Comparison of ENCODE assay signal across 22 mouse cellular contexts in the genomic region with DNA sequence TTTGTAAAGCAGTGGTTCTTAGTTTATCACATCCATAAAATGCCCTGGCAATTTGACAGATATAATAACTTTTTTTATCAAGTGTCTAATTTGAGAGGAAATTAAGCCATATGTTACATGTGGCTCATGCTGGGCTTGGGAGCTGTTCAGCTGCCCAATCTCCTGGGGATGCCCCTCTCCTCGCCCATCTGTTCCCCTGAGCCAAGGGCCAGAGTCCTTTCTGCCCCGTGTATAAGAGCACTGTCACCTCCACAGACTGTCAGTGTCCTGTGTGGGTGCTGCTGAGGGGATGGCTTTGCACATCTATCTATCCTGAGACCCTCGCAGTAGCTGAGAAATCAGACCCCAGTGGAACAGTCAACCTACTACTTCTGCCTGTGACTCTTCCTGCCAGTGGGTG.
DNase-seq lines count a peak whose midpoint lies in the region; ATAC-seq lines count a peak whose summit lies in the region.
"Had no signal": no experiment of that assay in that cellular context is flagged by ENCODE, and none has a peak within 500 bp of the region (broad histone marks: within the 10 kb centered on the region; RNA-seq: fewer than 3 reads in every experiment).

No protein-coding gene starts in this region.

- H3K36me3 ChIP-seq in midbrain, embryonic 11.5 days (ENCODE audit: control insufficient read depth, insufficient read depth, low read length), result no peaks in the 10 kb centered on the region
- H3K36me3 ChIP-seq in midbrain, embryonic 10.5 days, result no peaks in the 10 kb centered on the region
- H3K36me3 ChIP-seq: forebrain, embryonic 15.5 days; heart, embryonic 12.5 days; hindbrain, embryonic 12.5 days; limb, embryonic 13.5 days; lung, embryonic 15.5 days had no signal

- H3K4me3 ChIP-seq in midbrain, embryonic 11.5 days (ENCODE audit: low read depth, low read length), result no peak overlapping the region
- no peak overlapping the region for H3K4me3 ChIP-seq in midbrain, embryonic 10.5 days
- H3K4me3 ChIP-seq: forebrain, embryonic 15.5 days; heart, embryonic 12.5 days; hindbrain, embryonic 12.5 days; limb, embryonic 13.5 days; lung, embryonic 15.5 days; myocyte had no signal

- 81% methylated on average over 3 of the region's 3 CpGs for WGBS in midbrain, embryonic 11.5 days
- 71% methylated on average over 3 of the region's 3 CpGs for WGBS in midbrain, embryonic 10.5 days

- H3K4me2 ChIP-seq in midbrain, embryonic 11.5 days, result no peak overlapping the region
- H3K4me2 ChIP-seq: forebrain, embryonic 15.5 days; heart, embryonic 12.5 days; hindbrain, embryonic 12.5 days; limb, embryonic 13.5 days; lung, embryonic 15.5 days had no signal

- peak; percentile 26 for DNase-seq in midbrain, embryonic 11.5 days (ENCODE audit: low spot score, missing footprints)
- DNase-seq in midbrain, embryonic 10.5 days (ENCODE audit: low spot score), result no peak
- DNase-seq in cerebellum, adult 11-12 months, result peak; percentile 86
- DNase-seq in cerebellum, postnatal 14 days, result peak; percentile 65 to 87
- no peak for DNase-seq in layer of hippocampus, postnatal 36 days
- DNase-seq in frontal cortex, postnatal 36 days (ENCODE audit: low spot score in 2 of 2), result no peak
- no peak for DNase-seq in kidney, postnatal 25 days
- DNase-seq: B cell, adult 2 months; embryo, embryonic 11 days; heart, postnatal 14 days; kidney, adult 9 months; kidney, postnatal 4 days; layer of hippocampus, adult 9-11 months; midbrain, embryonic 14.5 days; thymus, postnatal 36 days had no signal

- no peak overlapping the region for H3K27ac ChIP-seq in midbrain, embryonic 11.5 days (ENCODE audit: low read depth, low read length)
- no peak overlapping the region for H3K27ac ChIP-seq in midbrain, embryonic 10.5 days (replicated peaks)
- H3K27ac ChIP-seq: forebrain, embryonic 15.5 days; hindbrain, embryonic 12.5 days; limb, embryonic 13.5 days; liver, embryonic 14.5 days; lung, embryonic 15.5 days had no signal

- H3K9me3 ChIP-seq in midbrain, embryonic 11.5 days (ENCODE audit: control insufficient read depth, low read length), result no peaks in the 10 kb centered on the region
- H3K9me3 ChIP-seq in midbrain, embryonic 10.5 days (replicated peaks), result no peaks in the 10 kb centered on the region
- H3K9me3 ChIP-seq: forebrain, embryonic 15.5 days; heart, embryonic 12.5 days; hindbrain, embryonic 12.5 days; limb, embryonic 13.5 days; lung, embryonic 15.5 days had no signal

- no peaks in the 10 kb centered on the region for H3K4me1 ChIP-seq in midbrain, embryonic 11.5 days (ENCODE audit: control insufficient read depth, insufficient read depth, low read length)
- H3K4me1 ChIP-seq in midbrain, embryonic 10.5 days, result no peaks in the 10 kb centered on the region; the same call in 1 of the 2 replicates
- H3K4me1 ChIP-seq: heart, embryonic 12.5 days; lung, embryonic 15.5 days had no signal

- no peaks in the 10 kb centered on the region for H3K27me3 ChIP-seq in midbrain, embryonic 11.5 days (ENCODE audit: control insufficient read depth, insufficient read depth, low read length)
- no peaks in the 10 kb centered on the region for H3K27me3 ChIP-seq in midbrain, embryonic 10.5 days (ENCODE audit: low read depth, poor library complexity, severe bottlenecking)
- H3K27me3 ChIP-seq: forebrain, embryonic 15.5 days; heart, embryonic 12.5 days; hindbrain, embryonic 12.5 days; lung, embryonic 15.5 days had no signal

- no peak overlapping the region for H3K9ac ChIP-seq in midbrain, embryonic 11.5 days (ENCODE audit: low read length)
- H3K9ac ChIP-seq: forebrain, embryonic 15.5 days; heart, embryonic 12.5 days; hindbrain, embryonic 12.5 days; limb, embryonic 13.5 days; liver, embryonic 14.5 days; lung, embryonic 15.5 days had no signal

- no peak for ATAC-seq in midbrain, embryonic 11.5 days (ENCODE audit: low FRiP score)
- ATAC-seq: forebrain, embryonic 15.5 days had no signal

Comparison
In these comparisons a context has a peak if more than half of its experiments do, and no peak if none do; other contexts are left out.
1. DNase-seq: peak in midbrain, embryonic 11.5 days (single experiment), cerebellum, adult 11-12 months (single experiment) and cerebellum, postnatal 14 days (2 of 2); none in midbrain, embryonic 10.5 days (single experiment), layer of hippocampus, postnatal 36 days (0 of 2), frontal cortex, postnatal 36 days (0 of 2) and kidney, postnatal 25 days (0 of 2).